Mouse (Mus musculus) ovary, adult 10 weeks (tissue): Measurements from ENCODE around the gene Steap3. TPM values are rescaled to one million over a fixed set of nuclear protein-coding genes. Genes with fewer than 3 reads are reported as not detected.

ENCODE experiments used
- polyA plus RNA-seq: library from polyadenylated mRNA; stranded (reverse); fragments of 350-450 nt; fragmentation: Illumina TruSeq; extraction: RNeasy Lipid Tissue Mini Kit (QIAGEN cat#74804); gene quantifications from one replicate; pipeline ENCODE4 v1.2.3, GENCODE M21; 2014

The Steap3 gene
- polyA plus RNA-seq = 14.2 TPM

GRCm38 (mm10) chr1:120272605-120273004, at the start of gene Steap3:
TSS of gene Steap3 (minus strand) at chr1:120272705.

Other genes with a start within 250 kb of the Steap3 start
- not detected for gene Tmem37, start 198.6 kb downstream of the Steap3 start, polyA plus RNA-seq
- 245 TPM for gene Dbi, start 151.6 kb downstream of the Steap3 start, polyA plus RNA-seq
- gene 3110009E18Rik, start 151.5 kb downstream of the Steap3 start, polyA plus RNA-seq = 25.2 TPM
- gene C1ql2, start 67.9 kb upstream of the Steap3 start, polyA plus RNA-seq = not detected
- not detected for gene Marco, start 232.3 kb upstream of the Steap3 start, polyA plus RNA-seq